Mouse (Mus musculus) intestine, embryonic 16.5 days (tissue): ENCODE data around the gene Olfr49. TPM values are rescaled to one million over a fixed set of nuclear protein-coding genes. Genes with fewer than 3 reads are reported as not detected.

Source experiments
- ATAC-seq: fragments of 200-750 bp; cut with Nextera tagmentation; 2 replicates; pipeline ENCODE4 v1.8.0; 2017; ENCODE audit warnings: moderate TSS enrichment, moderate library complexity
- H3K27ac ChIP-seq: fragments of 300-500 bp; sonication (generic); 2 replicates; pipeline ENCODE4 v1.5.1; 2014; ENCODE audit warnings: mild to moderate bottlenecking, low read length
- H3K27me3 ChIP-seq: fragments of 300-500 bp; sonication (generic); replicated peaks from 2 replicates; pipeline ENCODE4 v1.6.1; 2014; ENCODE audit warnings: low read length, control low read depth, mixed read lengths; ENCODE audit not compliant: control insufficient read depth, insufficient read depth
- H3K36me3 ChIP-seq: fragments of 300-500 bp; sonication (generic); 2 replicates; pipeline ENCODE4 v1.6.1; 2014; ENCODE audit warnings: low read length, control low read depth; ENCODE audit not compliant: control insufficient read depth, insufficient read depth
- H3K4me1 ChIP-seq: fragments of 300-500 bp; sonication (generic); 2 replicates; pipeline ENCODE4 v1.6.1; 2014; ENCODE audit warnings: low read length, control low read depth, mixed read lengths; ENCODE audit not compliant: control insufficient read depth, insufficient read depth
- H3K4me2 ChIP-seq: fragments of 300-500 bp; sonication (generic); 2 replicates; pipeline ENCODE4 v1.6.1; 2014; ENCODE audit warnings: low read depth, low read length, control low read depth
- H3K4me3 ChIP-seq: fragments of 300-500 bp; sonication (generic); 2 replicates; pipeline ENCODE4 v1.5.1; 2014; ENCODE audit warnings: mild to moderate bottlenecking, low read length
- H3K9ac ChIP-seq: fragments of 300-500 bp; sonication (generic); 2 replicates; pipeline ENCODE4 v1.6.1; 2014; ENCODE audit warnings: low read depth, low read length
- H3K9me3 ChIP-seq: fragments of 300-500 bp; sonication (generic); 2 replicates; pipeline ENCODE4 v1.6.1; 2016; ENCODE audit warnings: low read length, control low read depth; ENCODE audit not compliant: control insufficient read depth
- WGBS: fragments of 180-500 bp; shearing (Covaris S2); extraction: QIAGEN DNeasy Blood & Tissue Kit; methylation state at CpG from one replicate; pipeline ENCODE4 v1.1.7; 2014; 5-methylcytosine and 5-hydroxymethylcytosine counted together
- polyA plus RNA-seq: library from polyadenylated mRNA; unstranded; fragments of >200 nt; fragmentation: Nextera tagmentation; extraction: Ambion mirVana; gene quantifications from 2 replicates; pipeline ENCODE4 v1.2.1, GENCODE M21; 2015

Gene Olfr49
- polyA plus RNA-seq, 1 experiment from 2014 or later: not detected

GRCm38 (mm10) chr14:54264231-54264630, 20.5 kb downstream of the Olfr49 start:
- Histone ChIP-seq H3K9ac (no peak overlapping the region), H3K36me3 (0 out of 2 replicates have a peak, but pooled peaks cover 3% of the 10 kb centered on the region), H3K27me3 (no peaks in the 10 kb centered on the region), H3K4me3 (no peak overlapping the region), H3K9me3 (no peaks in the 10 kb centered on the region), H3K4me1 (peaks cover 11% of the 10 kb centered on the region), H3K4me2 (no peak overlapping the region), H3K27ac (no peak overlapping the region)
- ATAC-seq: no peak
- 97% methylated on average over 7 of the region's 7 CpGs for WGBS

- Histone ChIP-seq H3K4me1 (peaks cover 17% of the 10 kb centered on the region), H3K27me3 (no peaks in the 10 kb centered on the region), H3K27ac (no peak overlapping the region), H3K4me3 (no peak overlapping the region), H3K9me3 (no peaks in the 10 kb centered on the region), H3K36me3 (0 out of 2 replicates have a peak, but pooled peaks cover 3% of the 10 kb centered on the region), H3K9ac (no peak overlapping the region), H3K4me2 (no peak overlapping the region)
- WGBS: 92% methylated on average over 6 of the region's 6 CpGs
- no peak for ATAC-seq
Measured at GRCm38 (mm10) chr14:54263099-54263498, 21.6 kb downstream of the Olfr49 start.

- H3K27me3 ChIP-seq: no peaks in the 10 kb centered on the region
- H3K4me2 ChIP-seq: no peak overlapping the region
- WGBS: 91% methylated on average over 8 of the region's 8 CpGs
- no peaks in the 10 kb centered on the region for H3K9me3 ChIP-seq
- H3K36me3 ChIP-seq: 0 out of 2 replicates have a peak, but pooled peaks cover 3% of the 10 kb centered on the region
- no peak overlapping the region for H3K9ac ChIP-seq
- ATAC-seq: no peak
- no peak overlapping the region for H3K27ac ChIP-seq
- peaks cover 17% of the 10 kb centered on the region for H3K4me1 ChIP-seq
- H3K4me3 ChIP-seq: no peak overlapping the region
Measured at GRCm38 (mm10) chr14:54262622-54263021, 22.1 kb downstream of the Olfr49 start.

GRCm38 (mm10) chr14:54261386-54261785, 23.4 kb downstream of the Olfr49 start:
- Histone ChIP-seq H3K9me3 (no peaks in the 10 kb centered on the region), H3K4me2 (no peak overlapping the region), H3K27me3 (no peaks in the 10 kb centered on the region), H3K4me1 (peaks cover 17% of the 10 kb centered on the region), H3K27ac (no peak overlapping the region), H3K4me3 (no peak overlapping the region), H3K9ac (no peak overlapping the region), H3K36me3 (0 out of 2 replicates have a peak, but pooled peaks cover 3% of the 10 kb centered on the region)
- WGBS: 91% methylated on average over 2 of the region's 2 CpGs
- ATAC-seq: no peak

- peak overlapping the region; percentile 84 for H3K4me2 ChIP-seq
- no peak for ATAC-seq
- H3K27me3 ChIP-seq: no peaks in the 10 kb centered on the region
- no peak overlapping the region for H3K9ac ChIP-seq
- 0 out of 2 replicates have a peak overlapping the region, but pooled peaks have one; percentile 72 for H3K4me3 ChIP-seq
- 66% methylated on average over 2 of the region's 2 CpGs for WGBS
- H3K36me3 ChIP-seq: 0 out of 2 replicates have a peak, but pooled peaks cover 3% of the 10 kb centered on the region
- no peaks in the 10 kb centered on the region for H3K9me3 ChIP-seq
- H3K4me1 ChIP-seq: peaks cover 17% of the 10 kb centered on the region
- no peak overlapping the region for H3K27ac ChIP-seq
Measured at GRCm38 (mm10) chr14:54260196-54260595, 24.5 kb downstream of the Olfr49 start.

- Histone ChIP-seq H3K27me3 (no peaks in the 10 kb centered on the region), H3K27ac (no peak overlapping the region), H3K36me3 (0 out of 2 replicates have a peak, but pooled peaks cover 3% of the 10 kb centered on the region), H3K4me2 (peak overlapping the region; percentile 84), H3K9ac (peak overlapping the region; percentile 81), H3K4me3 (peak overlapping the region; percentile 72), H3K9me3 (no peaks in the 10 kb centered on the region), H3K4me1 (peaks cover 17% of the 10 kb centered on the region)
- ATAC-seq: no peak
- 13% methylated on average over 8 of the region's 8 CpGs for WGBS
Measured at GRCm38 (mm10) chr14:54259722-54260085, 25.0 kb downstream of the Olfr49 start.

- peak overlapping the region; percentile 81 for H3K9ac ChIP-seq
- peak; percentile 96 for ATAC-seq
- no peaks in the 10 kb centered on the region for H3K9me3 ChIP-seq
- WGBS: under 1% methylated on average over 35 of the region's 35 CpGs
- peaks cover 17% of the 10 kb centered on the region for H3K4me1 ChIP-seq
- peak overlapping the region; percentile 72 for H3K4me3 ChIP-seq
- 0 out of 2 replicates have a peak, but pooled peaks cover 3% of the 10 kb centered on the region for H3K36me3 ChIP-seq
- no peaks in the 10 kb centered on the region for H3K27me3 ChIP-seq
- H3K4me2 ChIP-seq: peak overlapping the region; percentile 84
- peak overlapping the region; percentile 78 for H3K27ac ChIP-seq
Measured at GRCm38 (mm10) chr14:54259003-54259721, 25.6 kb downstream of the Olfr49 start.

- no peak overlapping the region for H3K9ac ChIP-seq
- no peak overlapping the region for H3K4me3 ChIP-seq
- H3K4me1 ChIP-seq: peaks cover 17% of the 10 kb centered on the region
- no peak for ATAC-seq
- 54% methylated on average over 7 of the region's 7 CpGs for WGBS
- H3K36me3 ChIP-seq: 0 out of 2 replicates have a peak, but pooled peaks cover 2% of the 10 kb centered on the region
- H3K9me3 ChIP-seq: no peaks in the 10 kb centered on the region
- H3K27me3 ChIP-seq: no peaks in the 10 kb centered on the region
- H3K27ac ChIP-seq: no peak overlapping the region
- H3K4me2 ChIP-seq: peak overlapping the region; percentile 84
Measured at GRCm38 (mm10) chr14:54258131-54258670, 26.5 kb downstream of the Olfr49 start.

GRCm38 (mm10) chr14:54254670-54255202, 30.0 kb downstream of the Olfr49 start:
- H3K4me2 ChIP-seq: peak overlapping the region; percentile 76
- 46% methylated on average over 12 of the region's 12 CpGs for WGBS
- H3K36me3 ChIP-seq: no peaks in the 10 kb centered on the region
- H3K9me3 ChIP-seq: no peaks in the 10 kb centered on the region
- H3K27me3 ChIP-seq: no peaks in the 10 kb centered on the region
- no peak for ATAC-seq
- peak overlapping the region; percentile 88 for H3K4me3 ChIP-seq
- H3K9ac ChIP-seq: 0 out of 2 replicates have a peak overlapping the region, but pooled peaks have one; percentile 1
- H3K4me1 ChIP-seq: peaks cover 35% of the 10 kb centered on the region
- peak overlapping the region; percentile 95; the same call in 1 of the 2 replicates for H3K27ac ChIP-seq
